In genomic region chr1:39234815-39235449, GRCm38 (mm10) we compare ENCODE assay signal across 22 mouse cellular contexts. TPM values are rescaled to one million over a fixed set of nuclear protein-coding genes. Genes with fewer than 3 reads are reported as not detected.
DNase-seq lines count a peak whose midpoint lies in the region; ATAC-seq lines count a peak whose summit lies in the region.
"Had no signal": no experiment of that assay in that cellular context is flagged by ENCODE, and none has a peak within 500 bp of the region (broad histone marks: within the 10 kb centered on the region; RNA-seq: fewer than 3 reads in every experiment).

No protein-coding gene starts in this region.

- DNase-seq in heart, adult 8-10 months (ENCODE audit: low spot score): peak; percentile 26
- no peak for DNase-seq in heart, adult 11 months
- peak; percentile 20 for DNase-seq in R1 (ENCODE audit: low read depth, low spot score)
- DNase-seq in intestine, embryonic 14.5 days (ENCODE audit: low spot score): no peak
- DNase-seq in urinary bladder, postnatal 36 days (ENCODE audit: low spot score in 2 of 2): no peak
- no peak for DNase-seq in ovary, postnatal 14 days (ENCODE audit: low spot score)
- DNase-seq in layer of hippocampus, postnatal 10 days (ENCODE audit: low spot score in 2 of 2): no peak
- DNase-seq: cerebellum, adult 8-10 months; kidney, postnatal 10 days; left cerebral cortex, postnatal 4 days; liver, postnatal 0 days; lung, postnatal 14 days; retina, postnatal 1 day; thymus, postnatal 36 days had no signal

- H3K4me3 ChIP-seq in intestine, embryonic 14.5 days (ENCODE audit: low read depth, low read length): no peak overlapping the region
- H3K4me3 ChIP-seq in stomach, embryonic 16.5 days (replicated peaks; ENCODE audit: low read length): no peak overlapping the region
- H3K4me3 ChIP-seq: embryonic facial prominence, embryonic 10.5 days; hindbrain, embryonic 10.5 days; megakaryocyte, embryonic 14.5 days had no signal

- H3K4me2 ChIP-seq in intestine, embryonic 14.5 days (ENCODE audit: low read length): no peak overlapping the region
- no peak overlapping the region for H3K4me2 ChIP-seq in stomach, embryonic 16.5 days (ENCODE audit: low read depth, low read length)

- no peak overlapping the region for H3K27ac ChIP-seq in intestine, embryonic 14.5 days (ENCODE audit: low read depth)
- peak overlapping the region; percentile 17; the same call in 1 of the 2 replicates for H3K27ac ChIP-seq in stomach, embryonic 16.5 days (ENCODE audit: low read length)
- H3K27ac ChIP-seq: embryonic facial prominence, embryonic 10.5 days; hindbrain, embryonic 10.5 days had no signal

- H3K4me1 ChIP-seq in intestine, embryonic 14.5 days (replicated peaks; ENCODE audit: control insufficient read depth, insufficient read depth, low read length): no peaks in the 10 kb centered on the region
- H3K4me1 ChIP-seq in stomach, embryonic 16.5 days (ENCODE audit: control insufficient read depth, insufficient read depth, low read length): 0 out of 2 replicates have a peak, but pooled peaks cover 6% of the 10 kb centered on the region
- H3K4me1 ChIP-seq: embryonic facial prominence, embryonic 10.5 days; hindbrain, embryonic 10.5 days had no signal

- ATAC-seq in intestine, embryonic 14.5 days (replicated peaks; ENCODE audit: low FRiP score, low TSS enrichment, low read depth): peak; percentile 27; the same call in 1 of the 2 replicates
- ATAC-seq in stomach, embryonic 16.5 days (ENCODE audit: insufficient read depth, low FRiP score): peak; percentile 58; the same call in 1 of the 2 replicates
- ATAC-seq: liver, postnatal 0 days had no signal

- WGBS in intestine, embryonic 14.5 days: 66% methylated on average over 11 of the region's 11 CpGs
- WGBS in stomach, embryonic 16.5 days: 66% methylated on average over 11 of the region's 11 CpGs

- no peaks in the 10 kb centered on the region for H3K9me3 ChIP-seq in intestine, embryonic 14.5 days (ENCODE audit: control insufficient read depth, low read length)
- H3K9me3 ChIP-seq in stomach, embryonic 16.5 days (replicated peaks; ENCODE audit: control insufficient read depth, low read length): 0 out of 2 replicates have a peak, but pooled peaks cover 4% of the 10 kb centered on the region
- H3K9me3 ChIP-seq: embryonic facial prominence, embryonic 10.5 days; G1E; hindbrain, embryonic 10.5 days had no signal

- H3K36me3 ChIP-seq in intestine, embryonic 14.5 days (ENCODE audit: control insufficient read depth, insufficient read depth, low read length): no peaks in the 10 kb centered on the region
- H3K36me3 ChIP-seq in stomach, embryonic 16.5 days (ENCODE audit: control insufficient read depth, insufficient read depth, low read length): no peaks in the 10 kb centered on the region
- H3K36me3 ChIP-seq: embryonic facial prominence, embryonic 10.5 days; G1E; hindbrain, embryonic 10.5 days had no signal

- H3K9ac ChIP-seq in intestine, embryonic 14.5 days (ENCODE audit: low read length): no peak overlapping the region
- no peak overlapping the region for H3K9ac ChIP-seq in stomach, embryonic 16.5 days (ENCODE audit: low read length)
- H3K9ac ChIP-seq: liver, postnatal 0 days had no signal

- no peaks in the 10 kb centered on the region for H3K27me3 ChIP-seq in intestine, embryonic 14.5 days (replicated peaks; ENCODE audit: control insufficient read depth, insufficient read depth, low read length)
- no peaks in the 10 kb centered on the region for H3K27me3 ChIP-seq in stomach, embryonic 16.5 days (ENCODE audit: control insufficient read depth, insufficient read depth, low read length)
- H3K27me3 ChIP-seq: megakaryocyte, embryonic 14.5 days had no signal

RNA-seq across cellular contexts. Expression of gene Npas2, which starts 41.4 kb away (rescaled TPM):
- total RNA-seq in heart, adult 8-10 months (2022): 1 to 10 TPM in 3 of 4 experiments, under 1 TPM in 1; 0.92 to 1.9 (median 1.6) TPM
- polyA plus RNA-seq in intestine, embryonic 14.5 days (2014; fragmentation: Nextera tagmentation; extraction: Ambion mirVana): 0.27 and 0.28 TPM in 2 replicates
- polyA plus RNA-seq in stomach, embryonic 16.5 days (2015; fragmentation: Nextera tagmentation; extraction: Ambion mirVana): 1.8 and 2.7 TPM in 2 replicates
- total RNA-seq in layer of hippocampus, postnatal 10 days (2021): 10 to 100 TPM; 19.8 to 21.3 TPM
- total RNA-seq: liver, adult 2 months had no signal
- polyA plus RNA-seq: C2C12; forebrain, embryonic 11.5 days; G1E had no signal

Comparison
In these comparisons a context has a peak if more than half of its experiments do, and no peak if none do; other contexts are left out.
1. DNase-seq: peak in heart, adult 8-10 months (single experiment) and R1 (single experiment); none in heart, adult 11 months (single experiment), intestine, embryonic 14.5 days (single experiment), urinary bladder, postnatal 36 days (0 of 2), ovary, postnatal 14 days (single experiment) and layer of hippocampus, postnatal 10 days (0 of 2).
2. RNA of gene Npas2, which starts 41.4 kb away (total RNA-seq): 19.8 to 21.3 TPM in layer of hippocampus, postnatal 10 days; 0.92 to 1.9 TPM in heart, adult 8-10 months; every median in the first group is over 4 times any median in the second.